Mouse (Mus musculus): ENCODE results near the gene Plpp3. TPM values are rescaled to one million over a fixed set of nuclear protein-coding genes. Genes with fewer than 3 reads are reported as not detected.

Plpp3 gene
- polyA plus RNA-seq, 1 experiment = 142 TPM

DNA sequence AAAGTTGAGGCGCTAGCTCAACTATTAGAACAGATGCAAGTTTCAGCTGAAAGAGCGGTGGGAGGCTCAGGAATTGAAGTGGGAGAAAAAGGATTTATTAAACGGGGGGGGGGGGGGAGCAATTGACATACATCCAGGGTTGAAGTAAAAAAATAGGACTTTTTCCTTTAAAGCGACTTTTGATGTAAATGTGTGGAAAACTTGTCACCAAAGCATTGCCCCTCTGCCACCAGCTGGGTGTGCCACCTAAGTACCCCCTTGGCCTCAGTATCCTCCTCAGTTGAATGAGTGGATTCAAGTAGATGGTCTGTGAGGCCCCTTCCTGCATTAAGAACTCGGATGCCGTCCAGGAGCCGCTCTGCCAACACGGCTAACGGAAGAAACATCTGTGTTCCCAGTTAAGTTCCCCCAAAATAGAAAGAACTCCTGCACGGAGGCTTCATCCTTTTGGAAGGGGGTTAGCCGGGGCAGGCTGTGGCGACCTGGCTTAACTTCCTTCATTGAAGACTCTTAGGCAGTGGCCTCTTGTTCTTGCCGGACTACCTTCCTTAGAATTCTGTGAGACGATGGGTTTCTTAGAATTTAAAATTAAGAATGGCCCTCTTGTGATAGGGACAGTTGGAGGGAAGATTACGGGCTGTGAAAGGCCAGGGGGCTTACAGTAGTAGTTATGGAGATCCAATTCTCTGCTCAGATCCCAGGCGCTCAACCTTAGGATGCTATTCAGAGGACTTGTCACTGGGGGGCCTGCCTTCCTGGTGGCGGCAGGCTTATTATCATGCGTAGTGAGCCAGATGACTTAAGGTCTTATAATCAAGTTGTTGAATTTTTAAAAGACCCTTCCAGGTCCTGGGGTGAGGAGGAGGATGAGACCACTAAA lies 1.7 kb downstream of the Plpp3 start:
- no peak for DNase-seq (ENCODE audit: low read depth)

DNA sequence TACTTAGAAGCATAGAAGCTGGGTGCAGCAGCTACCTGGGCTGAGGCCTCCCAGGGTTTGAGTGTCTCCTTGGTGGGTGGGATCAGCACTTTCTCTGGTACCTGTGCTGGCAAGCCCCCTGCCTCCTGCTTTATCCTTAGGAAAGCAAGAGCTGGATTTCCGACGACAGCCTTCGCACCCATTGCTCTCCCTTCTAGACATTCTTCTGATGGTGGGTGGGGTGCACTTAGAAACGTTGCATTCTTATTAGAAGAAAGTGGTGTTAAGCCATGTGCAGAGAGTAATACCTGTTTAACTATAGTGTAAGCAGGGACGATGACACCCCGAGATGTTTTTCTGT lies 2.4 kb downstream of the Plpp3 start:
- no peak for DNase-seq (ENCODE audit: low read depth)

DNA sequence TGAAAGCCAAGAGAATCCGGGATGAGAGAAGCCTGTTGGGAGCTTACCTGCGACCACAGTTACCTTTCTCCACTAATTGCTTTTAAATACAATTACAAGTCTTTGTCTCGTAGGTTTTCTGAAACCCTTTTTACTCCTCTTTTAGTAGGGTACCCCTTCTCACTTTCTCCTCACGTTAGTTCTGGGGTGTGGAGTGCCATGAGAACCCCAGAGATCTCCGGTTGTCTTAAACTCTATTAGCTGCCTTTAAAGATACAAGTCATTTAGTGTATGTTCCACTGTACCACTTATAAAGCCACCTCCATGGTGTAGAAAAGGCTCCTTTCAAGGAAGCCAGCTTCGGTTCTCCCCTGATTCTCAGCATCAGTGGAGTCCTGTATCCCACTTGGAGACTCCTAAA lies 3.3 kb downstream of the Plpp3 start:
- no peak for DNase-seq (ENCODE audit: low read depth)

DNA sequence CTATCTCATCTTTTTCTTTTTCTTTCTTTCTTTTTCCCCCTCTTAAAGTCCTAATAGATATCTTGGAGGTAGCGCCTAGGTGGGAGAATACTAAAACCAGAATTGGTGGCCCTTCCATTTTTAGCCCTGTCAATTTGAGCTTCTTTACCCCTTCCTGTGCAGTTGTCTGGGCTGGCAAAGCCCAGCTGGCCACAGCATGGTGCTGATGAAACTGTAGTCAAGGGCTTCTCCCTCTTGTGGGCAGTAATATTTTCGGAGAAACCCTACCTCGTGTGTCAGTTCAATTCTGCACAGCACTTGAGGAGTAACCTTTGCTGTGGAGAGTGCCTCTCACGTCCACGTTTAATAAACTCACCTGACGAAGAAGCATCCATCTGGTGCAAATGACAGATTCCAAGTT lies 4.9 kb downstream of the Plpp3 start:
- DNase-seq (ENCODE audit: low read depth) = no peak

DNA sequence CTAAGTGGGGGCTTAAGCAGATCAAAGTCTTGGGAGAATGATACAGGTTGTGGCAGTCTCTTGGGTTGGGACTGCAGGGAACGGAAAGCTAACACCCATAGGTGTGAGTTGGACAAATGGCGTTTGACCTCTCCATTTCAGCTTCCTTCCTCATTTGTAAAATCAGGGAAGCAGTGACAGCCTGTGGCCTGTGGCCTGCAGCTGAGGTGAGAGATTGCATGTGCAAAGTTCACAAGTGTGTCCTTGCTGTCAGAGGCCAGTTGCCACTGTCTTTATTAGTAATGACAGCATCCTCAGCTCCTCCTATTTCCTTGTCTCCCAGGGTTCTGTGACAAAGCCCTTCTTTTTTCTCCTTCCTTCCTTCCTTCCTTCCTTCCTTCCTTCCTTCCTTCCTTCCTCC lies 5.5 kb downstream of the Plpp3 start:
- no peak for DNase-seq (ENCODE audit: low read depth)

DNA sequence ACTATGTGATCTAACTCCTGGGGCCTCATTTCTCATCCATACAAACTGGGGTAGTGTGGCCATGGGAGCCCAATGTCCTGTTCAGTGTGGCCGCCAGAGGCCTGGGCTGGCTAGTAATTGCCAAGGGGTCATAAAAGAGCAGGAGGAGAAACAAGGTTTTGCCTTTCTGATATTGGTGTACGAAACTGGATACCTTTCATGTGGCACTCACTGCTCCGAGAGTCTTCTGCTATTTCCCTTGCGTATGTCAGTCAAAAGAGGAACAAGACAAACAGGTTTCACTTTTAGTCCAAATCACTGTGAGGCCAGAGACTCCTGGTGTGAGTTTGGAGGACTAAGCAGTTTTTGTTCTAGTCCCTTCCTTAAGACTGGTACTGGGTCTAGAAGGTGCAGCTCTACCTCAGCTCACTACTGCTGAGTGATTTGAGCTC lies 6.8 kb downstream of the Plpp3 start:
- DNase-seq (ENCODE audit: low read depth) = no peak

DNA sequence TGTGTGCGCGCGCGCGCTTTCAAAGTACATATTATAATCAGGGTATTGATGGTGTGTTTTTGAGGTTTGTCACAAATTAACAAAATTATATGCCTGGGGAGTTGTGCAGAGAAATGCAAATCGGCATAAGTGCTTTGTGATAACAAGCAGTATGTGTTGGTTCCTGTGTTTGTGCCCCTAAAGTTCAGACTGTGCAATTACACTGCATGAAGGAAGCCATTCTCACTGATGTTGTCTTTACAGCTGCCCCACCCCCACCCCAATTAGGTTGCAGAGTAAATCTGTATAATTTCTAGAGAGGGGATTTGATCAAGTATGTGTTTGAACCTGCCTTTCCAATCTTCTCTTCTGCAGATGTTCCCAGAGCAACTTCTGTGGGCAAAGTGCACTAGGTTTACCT lies 7.8 kb downstream of the Plpp3 start:
- DNase-seq (ENCODE audit: low read depth) = no peak

DNA sequence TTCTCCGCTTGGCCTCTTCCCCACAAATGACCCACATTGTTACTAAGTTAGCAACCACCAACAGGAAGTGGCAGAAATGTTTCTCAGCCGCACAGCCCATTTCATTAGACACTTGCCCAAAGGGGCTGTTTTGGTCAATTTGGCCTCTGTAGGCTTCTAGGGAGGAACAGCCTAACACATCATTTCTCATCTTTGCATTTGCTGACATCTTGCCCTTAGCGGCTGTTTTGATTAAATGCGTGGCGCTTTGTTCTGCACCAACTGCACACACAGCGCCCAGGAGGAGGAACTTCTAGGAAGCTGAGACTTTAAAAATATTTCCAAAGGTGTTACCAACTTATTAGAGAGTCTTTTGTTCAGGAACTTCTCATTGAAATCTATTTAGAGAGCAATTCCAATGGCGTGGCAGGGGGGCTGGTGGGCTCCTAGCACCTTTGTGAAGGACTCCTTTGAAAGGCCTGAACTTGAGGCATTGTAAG lies 12.0 kb downstream of the Plpp3 start:
- DNase-seq (ENCODE audit: low read depth) = no peak

DNA sequence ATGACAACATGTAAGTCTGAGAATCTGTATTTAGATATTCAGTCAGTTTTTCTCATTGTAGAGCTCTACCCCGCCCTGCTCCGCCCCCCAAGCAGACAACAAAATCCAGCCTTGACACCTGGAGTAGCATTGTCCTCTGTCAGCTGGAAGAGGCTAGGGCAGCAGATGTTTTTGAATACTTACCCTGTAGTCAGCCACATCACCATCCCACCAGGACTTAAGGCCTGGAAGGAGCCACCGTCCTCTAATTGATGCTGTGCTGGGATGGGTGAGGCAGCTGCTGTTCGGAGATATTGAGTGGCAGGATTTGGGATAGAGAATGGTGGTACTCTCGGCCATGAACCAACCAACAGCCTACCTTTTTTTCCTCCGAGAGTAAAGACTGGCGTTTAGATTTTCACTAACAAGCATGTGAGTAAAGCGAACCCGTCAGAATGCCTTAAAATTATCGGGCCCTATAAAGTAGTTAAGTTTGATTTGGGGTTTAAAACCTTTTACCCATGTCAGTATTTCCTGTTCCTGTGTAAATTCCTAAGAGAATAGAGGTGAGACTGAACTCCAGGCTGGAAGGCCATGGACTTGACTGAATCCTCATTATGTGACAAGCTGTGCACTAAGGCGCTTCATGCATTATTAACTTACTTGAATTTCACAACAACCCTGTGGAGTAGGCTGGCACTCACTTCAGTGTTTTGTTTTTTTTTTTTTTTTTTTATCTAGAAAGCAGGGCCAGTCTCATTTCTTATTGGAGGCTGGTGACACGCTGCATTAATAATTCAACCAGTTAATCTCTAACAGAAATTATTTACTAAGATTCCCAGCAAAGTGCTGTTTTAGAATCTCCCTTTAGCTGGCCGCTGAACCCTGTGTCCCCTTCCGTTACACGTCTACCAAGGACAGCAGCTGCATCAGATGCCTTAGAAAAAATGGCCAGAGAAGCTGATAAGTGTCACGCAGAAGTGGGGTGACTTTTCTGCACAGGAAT lies 13.0 kb downstream of the Plpp3 start:
- no peak for DNase-seq (ENCODE audit: low read depth)

DNA sequence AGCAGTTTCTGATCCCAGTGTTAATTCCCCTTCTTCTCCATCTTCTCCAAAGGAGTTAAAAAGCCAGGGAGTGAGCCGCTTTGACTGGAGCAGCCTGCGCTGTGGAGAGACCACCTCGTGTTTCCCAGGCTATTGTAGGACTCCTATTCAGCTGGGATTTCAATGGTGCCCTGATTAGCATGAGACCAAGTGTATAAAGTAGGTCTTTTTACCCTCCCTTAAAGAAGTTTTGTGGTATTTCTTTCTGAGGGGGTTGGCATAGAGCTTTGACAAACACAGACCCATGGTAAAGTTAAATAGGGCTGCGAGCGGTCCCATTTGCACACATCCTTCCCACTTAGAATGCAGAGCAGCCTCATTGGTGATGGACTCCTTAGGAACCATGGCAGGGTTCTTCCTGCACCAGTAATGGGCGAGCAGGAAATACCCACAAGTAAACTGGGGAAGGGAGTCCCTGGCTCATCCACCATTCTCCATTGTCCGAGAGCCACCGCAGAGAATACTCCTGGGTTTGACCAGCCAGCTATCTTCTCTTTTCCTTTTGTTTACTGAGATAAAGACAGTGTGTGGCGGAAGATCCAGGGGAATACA lies 13.8 kb downstream of the Plpp3 start:
- no peak for DNase-seq (ENCODE audit: low read depth)

DNA sequence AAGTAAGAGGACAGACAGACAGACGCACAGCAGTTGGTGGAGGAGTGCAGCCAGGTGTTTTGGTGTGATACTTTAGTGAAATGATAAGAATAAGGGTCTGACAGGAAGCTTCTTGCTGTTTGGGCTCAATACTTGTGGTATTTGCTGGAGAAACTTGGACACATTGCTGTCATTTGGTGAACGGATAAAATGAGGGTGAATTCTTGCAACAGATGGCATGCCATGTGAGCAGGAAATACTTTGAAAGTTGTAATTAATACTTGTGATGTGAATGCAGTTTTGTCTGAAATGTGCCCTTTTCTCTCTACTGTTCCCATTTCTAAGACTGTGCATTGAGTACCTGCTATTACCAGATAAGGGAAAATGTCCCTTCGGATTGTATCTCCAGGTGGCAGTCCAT lies 14.3 kb downstream of the Plpp3 start:
- DNase-seq (ENCODE audit: low read depth) = no peak

DNA sequence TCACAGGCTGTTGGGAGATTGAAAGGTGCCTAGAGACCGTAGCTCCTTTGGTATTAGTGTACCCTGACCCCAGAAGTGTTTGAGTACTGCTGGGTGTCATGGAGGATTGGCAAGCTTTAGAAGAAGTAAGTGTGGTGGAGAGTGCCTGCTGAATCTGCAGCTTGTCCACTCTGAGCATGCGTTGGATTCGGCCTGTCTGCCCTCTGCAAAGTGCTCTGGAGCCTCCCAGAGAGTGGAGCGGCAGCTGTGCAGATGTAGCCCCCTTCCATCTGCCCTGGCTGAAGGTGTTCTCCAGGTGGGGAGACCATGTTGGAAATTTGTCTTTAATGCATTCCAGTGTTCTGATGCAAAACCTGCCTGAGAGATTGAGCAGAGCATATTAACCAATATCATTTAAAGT lies 17.6 kb downstream of the Plpp3 start:
- DNase-seq (ENCODE audit: low read depth) = no peak

DNA sequence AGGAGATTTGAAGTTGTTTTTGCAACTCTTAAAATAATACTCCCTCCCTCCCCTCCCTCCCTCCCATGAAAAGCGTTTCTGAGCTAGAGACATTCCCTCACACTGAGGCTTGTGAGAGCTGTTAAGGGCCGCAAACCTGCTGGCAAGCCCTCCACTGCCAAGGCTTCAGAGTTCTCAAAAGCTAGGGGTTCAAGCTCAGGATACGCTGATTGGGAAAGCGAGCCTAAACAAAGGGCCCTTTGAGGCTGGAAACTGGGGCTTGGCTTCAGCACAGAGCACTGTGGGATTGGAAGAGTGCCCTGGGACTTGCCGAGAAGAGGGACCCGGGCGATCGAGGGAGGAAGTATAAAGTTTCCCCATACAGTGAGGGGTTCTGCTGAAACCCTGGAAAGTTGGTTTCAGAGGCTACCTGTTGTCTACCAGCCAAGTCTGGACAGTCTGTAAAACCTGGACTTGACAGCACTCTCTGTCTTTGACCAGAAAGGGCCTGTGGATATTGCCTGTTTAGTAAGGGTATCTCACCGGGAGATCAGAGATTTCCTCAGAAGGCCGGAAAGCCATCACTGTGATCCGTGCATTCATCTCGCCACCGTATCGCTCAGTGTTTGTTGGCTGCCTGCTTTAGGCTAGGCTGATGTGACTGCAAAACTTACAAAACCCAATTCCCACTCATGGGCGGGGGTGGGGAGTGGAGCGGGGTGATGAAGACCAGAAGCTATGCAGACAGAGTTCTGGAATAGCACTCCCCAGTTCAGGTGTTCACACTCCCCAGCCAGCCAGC lies 18.3 kb downstream of the Plpp3 start:
- no peak for DNase-seq (ENCODE audit: low read depth)

DNA sequence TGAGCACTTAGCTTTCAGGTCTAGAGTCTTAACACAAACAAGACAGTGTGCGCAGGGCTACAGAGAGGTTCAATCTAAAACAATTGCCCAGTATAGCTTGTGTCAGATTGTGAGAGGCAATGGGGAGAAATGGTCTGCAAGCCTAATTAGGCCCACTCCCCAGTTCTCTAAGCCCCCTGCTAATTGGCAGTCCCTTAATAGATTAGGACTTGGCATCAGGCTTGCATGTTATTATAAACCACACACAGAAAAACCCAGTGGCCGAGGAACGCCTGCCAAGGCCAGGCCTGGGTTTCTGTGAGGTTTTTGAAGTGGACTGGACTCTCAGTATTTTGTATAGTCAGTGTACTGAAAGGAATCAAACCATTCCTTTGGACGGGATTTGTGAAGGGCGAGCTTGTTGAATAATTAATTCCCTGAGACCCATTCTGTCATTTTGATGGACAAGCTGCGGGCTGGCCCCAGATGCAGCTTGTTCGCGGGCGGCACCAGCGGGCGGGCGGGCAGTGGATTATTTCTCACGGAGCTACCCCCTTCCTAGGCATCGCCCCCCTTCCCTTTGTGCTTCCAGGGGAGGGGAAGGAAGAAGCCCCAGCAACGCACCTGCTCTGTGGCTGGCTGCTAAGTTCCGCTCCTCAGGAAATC lies 24.0 kb downstream of the Plpp3 start:
- no peak for DNase-seq (ENCODE audit: low read depth)

DNA sequence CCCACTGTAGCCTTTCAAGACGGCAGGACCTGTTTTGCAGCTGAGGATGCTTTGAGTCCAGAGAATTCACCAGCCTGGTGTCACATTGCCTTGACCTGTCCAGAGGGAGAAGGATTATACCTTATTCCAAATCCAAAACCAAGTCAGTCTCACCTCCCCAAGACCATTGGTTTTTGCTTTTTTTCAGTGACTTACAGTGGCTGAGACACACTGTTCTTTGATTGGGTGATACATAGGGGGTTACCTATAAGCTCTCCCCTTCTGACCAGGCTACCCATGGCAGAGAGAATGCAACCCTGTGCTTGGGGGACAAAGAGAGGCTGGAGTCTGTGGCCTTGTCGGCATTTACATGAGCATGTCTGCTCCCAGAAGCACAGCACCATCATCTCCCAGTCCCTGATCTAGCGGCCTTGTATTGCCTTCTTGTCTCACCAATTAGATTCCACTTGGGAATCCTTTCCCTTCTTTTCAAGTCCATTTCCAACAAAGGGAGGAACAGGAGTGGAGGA lies 24.6 kb downstream of the Plpp3 start:
- no peak for DNase-seq (ENCODE audit: low read depth)

DNA sequence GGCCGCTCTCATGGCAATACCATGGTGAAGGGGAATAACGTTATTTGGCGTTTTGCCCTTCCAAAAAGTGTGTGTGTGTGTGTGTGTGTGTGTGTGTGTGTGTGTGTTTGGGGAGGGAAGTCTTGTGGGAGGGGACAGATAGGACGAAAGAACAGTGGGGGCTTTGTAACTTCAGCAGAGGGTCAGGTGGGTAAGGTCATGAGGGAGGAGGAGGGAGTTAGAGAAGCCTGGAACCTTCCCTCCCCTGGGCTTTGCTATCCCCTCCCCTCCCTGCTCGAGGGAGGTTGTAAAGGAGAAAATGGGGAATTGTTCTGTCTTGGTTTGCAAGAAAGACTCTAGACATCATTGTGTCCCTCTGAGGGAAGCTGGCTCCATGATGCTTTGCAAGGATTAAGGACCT lies 25.1 kb downstream of the Plpp3 start:
- no peak for DNase-seq (ENCODE audit: low read depth)

DNA sequence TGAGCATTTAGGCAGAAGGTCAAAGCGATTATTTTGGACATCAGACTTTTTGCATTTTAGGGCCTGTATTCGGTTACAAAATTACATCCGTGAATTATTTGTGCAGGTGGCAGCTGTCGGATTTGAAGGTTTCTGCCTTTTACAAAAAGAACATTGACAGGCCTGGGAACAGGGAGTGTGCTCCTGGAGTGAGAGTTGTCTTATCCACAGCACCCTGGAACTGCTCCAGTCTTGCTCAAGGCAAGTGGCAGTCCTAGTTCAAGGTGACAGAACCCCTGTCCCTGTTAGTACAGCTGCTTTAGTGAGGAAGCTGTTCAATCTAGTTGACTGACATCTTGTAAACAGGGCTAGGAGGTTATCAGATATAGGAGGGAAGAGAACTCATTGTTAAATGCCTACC lies 27.3 kb downstream of the Plpp3 start:
- DNase-seq (ENCODE audit: low read depth) = no peak

DNA sequence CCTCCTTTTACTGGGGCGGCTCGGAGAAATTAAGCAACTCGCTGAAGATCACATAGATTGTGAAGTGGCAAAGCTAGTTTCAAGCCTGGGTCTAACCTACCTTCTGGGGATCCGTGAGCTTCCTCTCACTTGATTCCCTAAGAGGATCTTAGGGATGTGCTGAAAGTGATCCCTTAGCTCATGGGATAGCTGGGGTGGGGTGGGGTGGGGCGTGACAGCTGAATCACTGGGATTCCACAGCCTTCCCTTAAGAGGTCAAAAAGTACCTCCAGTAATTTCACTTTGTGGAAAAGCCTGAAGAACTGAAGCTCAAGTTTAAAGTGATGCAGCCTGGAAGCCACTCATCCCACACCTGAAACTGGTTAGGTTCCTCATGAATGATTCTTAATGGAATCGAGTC lies 27.8 kb downstream of the Plpp3 start:
- no peak for DNase-seq (ENCODE audit: low read depth)

DNA sequence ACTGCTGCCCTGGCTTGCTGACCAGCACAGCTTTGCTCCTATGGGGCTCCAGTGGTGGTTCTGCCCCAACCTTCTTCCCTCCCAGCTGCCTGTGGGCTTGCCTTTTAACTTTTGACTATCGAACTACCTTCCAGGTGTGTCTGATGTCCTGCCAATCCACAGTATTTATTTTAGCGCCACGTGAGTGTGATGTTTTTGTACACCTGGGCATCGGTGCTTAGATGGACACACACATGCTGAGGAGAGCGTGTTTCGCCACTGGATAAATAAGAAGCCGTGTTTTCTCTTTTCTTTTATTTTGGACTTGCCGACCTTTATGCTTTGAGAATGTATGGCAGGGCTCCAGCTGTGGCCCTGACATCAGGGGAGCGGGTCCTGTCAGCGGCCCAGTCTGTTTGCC lies 29.5 kb downstream of the Plpp3 start:
- DNase-seq (ENCODE audit: low read depth) = no peak

DNA sequence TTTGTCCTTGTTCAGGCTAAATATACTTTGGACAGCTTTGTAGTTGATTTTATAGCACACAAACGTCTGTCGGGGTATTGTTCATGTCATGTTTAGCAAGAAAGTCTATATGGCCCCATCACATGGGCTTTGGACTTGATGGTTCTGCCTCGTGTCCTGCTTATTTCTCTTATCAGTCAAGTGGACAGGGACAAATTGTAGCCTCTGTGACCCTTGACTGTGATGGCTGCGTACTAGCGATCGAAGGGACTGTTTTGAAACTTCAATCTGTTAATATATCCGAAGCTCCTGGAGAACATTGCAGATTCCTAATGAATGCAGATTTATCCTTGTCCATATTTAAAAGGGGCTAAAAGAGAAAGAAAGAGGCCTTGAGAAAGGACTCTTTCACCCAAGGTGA lies 30.7 kb downstream of the Plpp3 start:
- DNase-seq (ENCODE audit: low read depth) = no peak

DNA sequence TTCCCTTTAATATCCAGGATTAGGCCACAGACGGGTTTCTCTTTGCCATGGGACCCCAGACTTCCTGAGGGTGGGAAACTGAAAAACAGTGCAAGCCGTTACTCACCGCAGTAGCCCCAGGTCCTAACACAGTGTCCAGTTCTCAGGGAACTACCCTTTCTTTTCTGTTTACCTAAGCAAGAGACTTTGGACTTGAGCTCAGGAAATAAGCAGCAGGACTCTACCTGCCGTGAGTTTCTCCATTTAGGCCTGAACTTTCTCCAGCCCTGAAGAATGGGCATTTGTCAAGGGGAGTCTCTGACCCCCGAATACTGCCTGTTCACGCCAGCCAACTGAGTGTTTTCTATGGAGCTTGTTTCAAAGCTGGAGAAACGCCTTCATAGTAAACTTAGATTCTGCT lies 31.7 kb downstream of the Plpp3 start:
- DNase-seq (ENCODE audit: low read depth) = no peak

All from gonadal fat pad, adult 2 months (tissue).